19 mouse cellular contexts compared by ENCODE assay signal in the genomic region with DNA sequence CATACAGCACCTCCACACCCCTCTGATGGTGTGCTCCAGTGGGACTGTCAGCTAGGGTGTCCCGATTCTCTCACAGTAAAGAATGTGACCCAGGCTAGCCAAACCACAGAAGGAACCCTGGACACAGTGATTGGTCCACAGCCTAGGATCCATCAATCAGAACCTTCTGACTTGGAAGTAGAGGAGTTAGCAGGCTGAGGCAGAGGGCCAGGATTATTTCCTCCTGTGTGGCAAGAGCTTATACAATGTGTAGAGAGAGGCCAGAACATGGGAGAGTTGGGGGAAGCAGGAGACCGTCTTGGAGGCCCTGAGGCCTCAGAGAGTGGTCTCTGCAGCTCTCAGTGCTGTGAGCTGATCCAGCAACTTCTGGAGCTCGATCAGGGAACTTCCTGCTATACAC. TPM values are rescaled to one million over a fixed set of nuclear protein-coding genes. Genes with fewer than 3 reads are reported as not detected.
DNase-seq lines count a peak whose midpoint lies in the region; TF ChIP-seq lines count a peak whose summit lies in the region.
"Had no signal": no experiment of that assay in that cellular context is flagged by ENCODE, and none has a peak within 500 bp of the region (broad histone marks: within the 10 kb centered on the region; RNA-seq: fewer than 3 reads in every experiment).

No protein-coding gene starts in this region.

- intact Hi-C loops in gastrocnemius, postnatal 14 days (cut with DNase I; ENCODE audit: low total_unique reads) = loop anchor here (10.0 kb wide), 1 partner anchor 156 kb away; no protein-coding TSS in a partner anchor

- H3K4me3 ChIP-seq in layer of hippocampus, adult 2 months = no peak overlapping the region
- H3K4me3 ChIP-seq: embryonic facial prominence, embryonic 10.5 days; embryonic facial prominence, embryonic 12.5 days; forebrain, embryonic 12.5 days had no signal

- H3K27ac ChIP-seq in layer of hippocampus, adult 2 months = peak overlapping the region; percentile 87; the same call in 1 of the 2 replicates
- H3K27ac ChIP-seq: embryonic facial prominence, embryonic 10.5 days; embryonic facial prominence, embryonic 12.5 days; forebrain, embryonic 12.5 days had no signal

- no peak for DNase-seq in layer of hippocampus, adult 2 months (ENCODE audit: low spot score in 2 of 2)
- DNase-seq in layer of hippocampus, adult 11-12 months (ENCODE audit: low spot score) = no peak
- DNase-seq in 3T3-L1 (ENCODE audit: low read depth, low spot score) (peak; percentile 33), NIH3T3 (ENCODE audit: low read depth) (peak; percentile 71)
- DNase-seq in gastrocnemius, postnatal 14 days = no peak
- no peak for DNase-seq in adrenal gland, postnatal 10 days
- DNase-seq: adrenal gland, adult 2 months; adrenal gland, postnatal 14 days; adrenal gland, postnatal 36 days; B cell, adult 2 months; cerebellum, adult 2 months; cerebellum, adult 9-10 months; cerebellum, postnatal 10 days; cerebellum, postnatal 25 days; forebrain, postnatal 0 days had no signal

- no peak for TF ChIP-seq CTCF in layer of hippocampus, adult 2 months (conservative IDR thresholded peaks at IDR 0.05)

RNA-seq across cellular contexts. Expression of a gene that starts 11.3 kb away (rescaled TPM):
- 100 to 1,000 TPM; 146 to 148 TPM for total RNA-seq in layer of hippocampus, adult 2 months (2021)
- total RNA-seq in gastrocnemius, postnatal 14 days (2021) = 1 to 10 TPM; 3.5 to 4.2 TPM
- 1 to 10 TPM; 6.5 to 8.8 TPM for total RNA-seq in adrenal gland, postnatal 10 days (2021)
- total RNA-seq: G1E had no signal

Comparison
In these comparisons a context has a peak if more than half of its experiments do, and no peak if none do; other contexts are left out.
1. DNase-seq: peak in 3T3-L1 (single experiment) and NIH3T3 (single experiment); none in layer of hippocampus, adult 2 months (0 of 2), layer of hippocampus, adult 11-12 months (single experiment), gastrocnemius, postnatal 14 days (single experiment) and adrenal gland, postnatal 10 days (single experiment).
2. RNA of a gene that starts 11.3 kb away (total RNA-seq): 146 to 148 TPM in layer of hippocampus, adult 2 months; 6.5 to 8.8 TPM in adrenal gland, postnatal 10 days and 3.5 to 4.2 TPM in gastrocnemius, postnatal 14 days; every median in the first group is over 10 times any median in the second.